In the genomic region with DNA sequence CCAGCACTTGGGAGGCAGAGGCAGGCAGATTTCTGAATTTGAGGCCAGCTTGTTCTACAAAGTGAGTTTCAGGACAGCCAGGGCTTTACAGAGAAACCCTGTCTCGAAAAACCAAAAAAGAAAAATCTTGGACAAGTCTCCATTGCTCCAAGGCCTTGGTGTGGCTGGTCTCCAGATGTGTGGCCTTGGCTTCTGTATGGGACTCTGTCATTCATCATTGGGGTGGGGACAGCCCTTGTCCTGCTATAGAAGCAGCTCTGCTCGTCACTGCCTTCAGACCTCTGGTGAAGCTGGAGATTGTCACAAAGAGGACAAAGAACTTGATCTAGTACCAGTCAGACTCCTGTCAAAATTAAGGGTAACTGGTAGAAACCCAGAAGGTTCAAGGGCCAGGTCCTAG, we compare ENCODE assay signal across 18 mouse cellular contexts. TPM values are rescaled to one million over a fixed set of nuclear protein-coding genes. Genes with fewer than 3 reads are reported as not detected.
"Had no signal": no experiment of that assay in that cellular context is flagged by ENCODE, and none has a peak within 500 bp of the region (broad histone marks: within the 10 kb centered on the region; RNA-seq: fewer than 3 reads in every experiment).

No protein-coding gene starts in this region.

- H3K27ac ChIP-seq: limb, embryonic 12.5 days; limb, embryonic 15.5 days; liver, embryonic 14.5 days; midbrain, embryonic 10.5 days; midbrain, embryonic 13.5 days; neural tube, embryonic 13.5 days; stomach, postnatal 0 days had no signal

- H3K36me3 ChIP-seq: limb, embryonic 12.5 days; limb, embryonic 15.5 days; midbrain, embryonic 10.5 days; midbrain, embryonic 13.5 days; neural tube, embryonic 13.5 days had no signal

- H3K9ac ChIP-seq: limb, embryonic 12.5 days; limb, embryonic 15.5 days; liver, embryonic 14.5 days; liver, postnatal 0 days; lung, embryonic 14.5 days; midbrain, embryonic 13.5 days; neural tube, embryonic 13.5 days had no signal

- H3K4me3 ChIP-seq: limb, embryonic 12.5 days; limb, embryonic 15.5 days; megakaryocyte, embryonic 14.5 days; midbrain, embryonic 10.5 days; midbrain, embryonic 13.5 days; myocyte; neural tube, embryonic 13.5 days had no signal

- ATAC-seq: midbrain, embryonic 16.5 days had no signal

- H3K4me2 ChIP-seq: limb, embryonic 12.5 days; limb, embryonic 15.5 days; liver, embryonic 11.5 days; lung, embryonic 14.5 days; midbrain, embryonic 13.5 days; neural tube, embryonic 13.5 days had no signal

- H3K27me3 ChIP-seq: limb, embryonic 12.5 days; limb, embryonic 15.5 days; midbrain, embryonic 13.5 days; neural tube, embryonic 13.5 days had no signal

- H3K4me1 ChIP-seq: limb, embryonic 12.5 days; limb, embryonic 15.5 days; midbrain, embryonic 10.5 days; midbrain, embryonic 13.5 days; neural tube, embryonic 13.5 days had no signal

- H3K9me3 ChIP-seq: limb, embryonic 15.5 days; megakaryocyte, embryonic 14.5 days; midbrain, embryonic 10.5 days; midbrain, embryonic 13.5 days; neural tube, embryonic 13.5 days had no signal

RNA-seq across cellular contexts. Expression of gene Lefty2, which starts 18.3 kb away (rescaled TPM):
- total RNA-seq: monocyte, adult 5-6 weeks; neutrophil, adult 5-6 weeks had no signal
- polyA plus RNA-seq: limb, embryonic 12.5 days; liver, embryonic 11.5 days; liver, embryonic 14.5 days; liver, postnatal 0 days; lung, embryonic 14.5 days; midbrain, embryonic 10.5 days; myocyte; neural tube, embryonic 13.5 days; small intestine, adult 2 months; spleen, adult 2 months; stomach, embryonic 14.5 days had no signal
